Mouse (Mus musculus) brain, embryonic 14.5 days (tissue): ENCODE measurements around the gene Ripor3.

ENCODE experiments used
- CTCF ChIP-seq: fragments of 200-500 bp; IDR thresholded peaks from 2 replicates; pipeline ENCODE4 v1.5.1; 2012; ENCODE audit warnings: inconsistent platforms, mild to moderate bottlenecking, moderate library complexity, borderline replicate concordance; ENCODE audit not compliant: insufficient read depth, insufficient read length; ENCODE audit errors: extremely low read depth
- POLR2A ChIP-seq: fragments of 200-500 bp; IDR thresholded peaks from 2 replicates; pipeline ENCODE4 v1.6.1; 2012; ENCODE audit warnings: mild to moderate bottlenecking, inconsistent platforms, borderline replicate concordance; ENCODE audit not compliant: poor library complexity, insufficient read depth, insufficient read length, severe bottlenecking; ENCODE audit errors: extremely low read depth

- no peak for TF ChIP-seq CTCF
- no peak for TF ChIP-seq POLR2A
These were observed 8.8 kb upstream of the Ripor3 start for GRCm38 (mm10) chr2:168019201-168019715.
